Mouse (Mus musculus): ENCODE results near the gene Itpkb.

Gene Itpkb

GRCm38 (mm10) chr1:180473566-180473965, 143.3 kb downstream of the Itpkb start:
- DNase-seq, result no peak

All from retina, postnatal 1 day (tissue).